Mouse (Mus musculus) spleen, adult 2 months (tissue): ENCODE data around the gene Rps6kb1. TPM values are rescaled to one million over a fixed set of nuclear protein-coding genes. Genes with fewer than 3 reads are reported as not detected.

ENCODE experiments used
- DNase-seq, 2 experiments: peaks; one replicate each; pipeline versions ENCODE4 v3.0.0 to v3.0.0-alpha.2; 2012 to 2021; ENCODE audit warnings: low spot score in 2 of 2, low read depth in 1 of 2
- H3K27ac ChIP-seq: fragments of 200-500 bp; 2 replicates; pipeline ENCODE4 v1.5.1; 2012; ENCODE audit warnings: low read length, inconsistent platforms; ENCODE audit not compliant: insufficient read depth
- H3K27me3 ChIP-seq: fragments of 200-500 bp; 2 replicates; pipeline ENCODE4 v1.6.1; 2012; ENCODE audit warnings: mild to moderate bottlenecking, moderate library complexity, low read length, inconsistent platforms; ENCODE audit not compliant: control insufficient read depth, insufficient read depth
- H3K36me3 ChIP-seq: fragments of 200-500 bp; 2 replicates; pipeline ENCODE4 v1.6.1; 2012; ENCODE audit warnings: mild to moderate bottlenecking, low read length, inconsistent platforms; ENCODE audit not compliant: control insufficient read depth, insufficient read depth
- H3K4me1 ChIP-seq: fragments of 200-500 bp; 2 replicates; pipeline ENCODE4 v1.6.1; 2011; ENCODE audit warnings: inconsistent platforms; ENCODE audit not compliant: control insufficient read depth, insufficient read depth, insufficient read length
- H3K4me3 ChIP-seq: fragments of 200-500 bp; 2 replicates; pipeline ENCODE4 v1.5.1; 2011; ENCODE audit warnings: mild to moderate bottlenecking, inconsistent platforms; ENCODE audit not compliant: insufficient read depth, insufficient read length; ENCODE audit errors: extremely low read depth
- CTCF ChIP-seq: fragments of 200-500 bp; IDR thresholded peaks from 2 replicates; pipeline ENCODE4 v1.5.1; 2011; ENCODE audit warnings: mild to moderate bottlenecking, inconsistent platforms; ENCODE audit not compliant: insufficient read depth, insufficient read length, insufficient replicate concordance; ENCODE audit errors: extremely low read depth
- POLR2A ChIP-seq: fragments of 200-500 bp; IDR thresholded peaks from 2 replicates; pipeline ENCODE4 v1.6.1; 2011; ENCODE audit warnings: low read depth, low read length, inconsistent platforms
- WGBS: fragments of 180-500 bp; shearing (Covaris S2); methylation state at CpG from one replicate; pipeline ENCODE4 v1.1.7; 2018; 5-methylcytosine and 5-hydroxymethylcytosine counted together
- polyA plus RNA-seq: library from polyadenylated mRNA; depleted of rRNA; stranded (reverse); fragments of >200 nt; gene quantifications from 2 replicates; pipeline ENCODE4 v1.2.3, GENCODE M21; 2012

Rps6kb1 gene
- polyA plus RNA-seq, 1 experiment, result 5.9 TPM

GRCm38 (mm10) chr11:86517229-86517628, 27.4 kb downstream of the Rps6kb1 start:
- Histone ChIP-seq H3K36me3 (peaks cover 34% of the 10 kb centered on the region), H3K4me3 (no peak overlapping the region), H3K27me3 (no peaks in the 10 kb centered on the region), H3K4me1 (no peaks in the 10 kb centered on the region), H3K27ac (no peak overlapping the region)
- DNase-seq, result no peak
- 97% methylated on average over 3 of the region's 3 CpGs for WGBS
- no peak for TF ChIP-seq POLR2A
- TF ChIP-seq CTCF, result no peak

- H3K27me3 ChIP-seq, result no peaks in the 10 kb centered on the region
- TF ChIP-seq CTCF (no peak), POLR2A (no peak)
- H3K4me3 ChIP-seq, result no peak overlapping the region
- 91% methylated on average over 3 of the region's 3 CpGs for WGBS
- no peak for DNase-seq
- no peak overlapping the region for H3K27ac ChIP-seq
- no peaks in the 10 kb centered on the region for H3K4me1 ChIP-seq
- H3K36me3 ChIP-seq, result peaks cover 35% of the 10 kb centered on the region
Measured at GRCm38 (mm10) chr11:86516620-86517019, 28.0 kb downstream of the Rps6kb1 start.

GRCm38 (mm10) chr11:86507991-86508390, 36.6 kb downstream of the Rps6kb1 start:
- Histone ChIP-seq H3K27ac (no peak overlapping the region), H3K4me1 (no peaks in the 10 kb centered on the region), H3K36me3 (peaks cover 31% of the 10 kb centered on the region), H3K4me3 (no peak overlapping the region), H3K27me3 (no peaks in the 10 kb centered on the region)
- 83% methylated on average over 2 of the region's 2 CpGs for WGBS
- DNase-seq, result no peak
- TF ChIP-seq POLR2A (no peak), CTCF (no peak)

DNA sequence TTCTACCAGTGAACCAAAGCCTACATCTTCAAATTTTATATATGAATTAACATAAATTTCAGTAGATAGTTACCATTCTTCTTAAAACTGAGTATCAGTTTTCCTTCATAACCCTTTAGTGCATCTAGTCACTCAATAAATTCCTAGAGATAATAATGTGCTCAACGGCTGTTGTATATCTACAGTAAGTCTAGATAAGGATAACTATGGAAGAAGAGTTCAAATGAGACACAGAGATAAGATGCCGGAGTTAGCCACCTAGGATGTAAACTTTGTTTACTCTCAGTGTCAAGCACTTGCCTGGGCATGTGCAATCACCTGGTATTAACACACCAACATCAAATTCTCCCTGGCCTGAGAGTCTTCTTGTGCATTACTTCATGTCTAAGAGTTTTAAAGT, 37.3 kb downstream of the Rps6kb1 start:
- DNase-seq, result no peak
- TF ChIP-seq POLR2A (no peak), CTCF (no peak)
- Histone ChIP-seq H3K4me1 (no peaks in the 10 kb centered on the region), H3K27me3 (no peaks in the 10 kb centered on the region), H3K36me3 (peaks cover 31% of the 10 kb centered on the region), H3K27ac (no peak overlapping the region), H3K4me3 (no peak overlapping the region)
- 87% methylated on average over 2 of the region's 2 CpGs for WGBS

DNA sequence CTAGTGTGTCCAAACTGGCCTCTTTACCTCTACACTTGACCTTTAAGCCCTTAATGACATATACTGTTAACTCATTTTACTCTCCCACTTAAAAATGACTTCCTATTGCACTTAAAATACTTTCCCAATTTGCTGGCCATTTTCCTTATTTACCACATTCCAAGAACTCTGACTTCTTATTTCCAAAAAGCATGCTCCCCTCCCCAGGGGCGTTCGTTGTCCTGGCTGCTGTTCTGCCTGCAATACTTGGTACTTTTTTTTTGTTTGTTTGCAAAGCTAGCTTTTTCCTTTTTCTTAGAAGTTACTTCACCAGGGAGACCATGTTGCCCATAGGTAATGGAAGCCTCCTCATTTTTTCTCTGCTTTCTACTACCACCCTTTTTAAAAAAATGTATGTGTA, 41.5 kb downstream of the Rps6kb1 start:
- peaks cover 22% of the 10 kb centered on the region for H3K36me3 ChIP-seq
- TF ChIP-seq POLR2A, result no peak
- TF ChIP-seq CTCF, result no peak
- no peak overlapping the region for H3K27ac ChIP-seq
- no peaks in the 10 kb centered on the region for H3K27me3 ChIP-seq
- 89% methylated on average over 2 of the region's 2 CpGs for WGBS
- no peaks in the 10 kb centered on the region for H3K4me1 ChIP-seq
- DNase-seq, result no peak
- no peak overlapping the region for H3K4me3 ChIP-seq

- peaks cover 19% of the 10 kb centered on the region for H3K36me3 ChIP-seq
- H3K4me1 ChIP-seq, result no peaks in the 10 kb centered on the region
- TF ChIP-seq CTCF (no peak), POLR2A (no peak)
- DNase-seq, result no peak
- 100% methylated on average over 1 of the region's 1 CpGs for WGBS
- no peak overlapping the region for H3K27ac ChIP-seq
- no peaks in the 10 kb centered on the region for H3K27me3 ChIP-seq
- no peak overlapping the region for H3K4me3 ChIP-seq
Measured at GRCm38 (mm10) chr11:86500795-86501194, 43.8 kb downstream of the Rps6kb1 start.

GRCm38 (mm10) chr11:86497908-86498307, 46.7 kb downstream of the Rps6kb1 start:
- Histone ChIP-seq H3K4me1 (no peaks in the 10 kb centered on the region), H3K36me3 (peaks cover 23% of the 10 kb centered on the region), H3K27ac (no peak overlapping the region), H3K4me3 (no peak overlapping the region), H3K27me3 (no peaks in the 10 kb centered on the region)
- 94% methylated on average over 3 of the region's 3 CpGs for WGBS
- TF ChIP-seq CTCF (no peak), POLR2A (no peak)
- no peak for DNase-seq
